Mouse (Mus musculus) gastrocnemius, postnatal 10 days (tissue): ENCODE data around the gene Kdm6b. TPM values are rescaled to one million over a fixed set of nuclear protein-coding genes. Genes with fewer than 3 reads are reported as not detected.
A peak's percentile ranks its signal among the peaks of the same experiment; 100 is the strongest.

Source experiments
- DNase-seq: peaks from one replicate; pipeline ENCODE4 v3.0.0; 2021; ENCODE audit warnings: mixed read lengths
- total RNA-seq, 2 experiments: library from RNA; stranded (reverse); gene quantifications; 2 replicates each; pipeline ENCODE4 v1.2.3; 2021

Kdm6b gene
- total RNA-seq, 2 experiments from 2014 or later: 35.9 to 47.5 TPM

DNA sequence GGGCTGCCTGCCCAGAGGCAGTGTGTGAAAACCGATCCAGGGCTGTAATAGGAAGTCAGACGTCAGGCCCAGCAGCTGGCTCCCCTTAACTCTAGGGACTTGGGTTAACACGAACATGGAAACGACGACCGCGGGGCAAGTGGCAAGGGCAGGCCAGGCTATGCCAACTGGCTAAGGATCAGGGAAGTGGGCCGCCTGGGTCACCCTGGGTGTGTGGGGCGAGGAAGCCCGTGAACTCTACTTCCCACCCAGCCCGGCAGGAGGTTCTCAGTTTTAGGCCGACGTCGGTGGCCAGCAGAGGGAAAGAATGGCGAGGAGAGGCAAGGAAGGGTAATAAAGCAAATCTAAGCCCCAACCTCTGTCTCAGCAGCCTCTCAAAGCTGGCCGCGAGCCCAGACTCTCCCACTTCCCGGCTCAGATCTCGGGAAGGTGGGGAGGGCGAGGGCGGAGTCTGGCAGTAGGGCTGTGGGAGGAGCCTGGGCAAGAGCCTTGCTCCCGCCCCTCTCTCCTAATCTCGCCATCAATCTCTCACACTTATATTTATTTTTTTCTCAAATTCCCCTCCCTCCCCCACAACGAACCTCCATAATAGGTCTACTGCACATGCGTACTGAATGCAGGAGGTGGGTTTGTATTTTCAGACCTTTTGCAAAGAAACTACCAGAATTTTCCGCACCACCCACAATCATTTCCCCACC, 47.2 kb downstream of the Kdm6b start:
- peak; percentile 96 for DNase-seq

DNA sequence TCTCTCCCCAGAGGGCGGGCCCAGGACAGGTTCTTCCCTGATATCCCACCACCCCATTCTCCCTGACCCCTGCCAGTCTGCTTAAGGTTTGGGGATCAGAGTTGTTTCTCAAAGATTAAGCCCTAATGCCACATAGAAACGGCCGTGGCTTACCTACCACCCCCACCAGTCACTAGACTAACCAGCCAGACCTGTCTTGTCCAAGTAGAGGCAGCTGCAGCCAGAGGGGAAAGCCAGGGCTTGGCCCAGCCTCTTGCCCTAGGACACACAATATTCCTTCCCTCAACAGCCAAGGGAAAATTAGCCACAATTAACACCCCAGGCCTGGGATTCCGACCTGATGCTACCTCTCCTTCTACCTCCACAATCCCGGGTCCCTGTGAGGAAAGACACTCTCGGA, 47.8 kb downstream of the Kdm6b start:
- peak; percentile 41 for DNase-seq

DNA sequence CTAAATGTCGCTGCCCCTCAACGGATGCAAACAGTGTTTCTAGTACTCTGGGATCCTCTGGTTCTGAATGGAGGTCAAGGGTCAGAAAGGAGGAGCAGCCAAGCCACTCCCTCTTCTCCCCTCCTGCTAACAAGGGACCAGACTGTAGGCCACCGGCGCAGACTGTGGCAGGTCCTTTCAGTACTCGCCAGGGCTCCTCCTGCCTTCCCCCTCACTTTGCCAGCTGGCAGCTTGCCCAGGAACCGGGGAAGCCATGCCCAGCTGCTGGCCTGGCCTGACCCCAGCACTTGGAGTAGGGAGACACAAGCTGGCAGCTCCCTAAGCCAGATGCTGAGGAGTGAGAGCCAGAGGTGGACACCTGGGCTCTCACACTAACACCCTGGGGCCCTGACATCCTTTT, 48.6 kb downstream of the Kdm6b start:
- peak; percentile 99 for DNase-seq

DNA sequence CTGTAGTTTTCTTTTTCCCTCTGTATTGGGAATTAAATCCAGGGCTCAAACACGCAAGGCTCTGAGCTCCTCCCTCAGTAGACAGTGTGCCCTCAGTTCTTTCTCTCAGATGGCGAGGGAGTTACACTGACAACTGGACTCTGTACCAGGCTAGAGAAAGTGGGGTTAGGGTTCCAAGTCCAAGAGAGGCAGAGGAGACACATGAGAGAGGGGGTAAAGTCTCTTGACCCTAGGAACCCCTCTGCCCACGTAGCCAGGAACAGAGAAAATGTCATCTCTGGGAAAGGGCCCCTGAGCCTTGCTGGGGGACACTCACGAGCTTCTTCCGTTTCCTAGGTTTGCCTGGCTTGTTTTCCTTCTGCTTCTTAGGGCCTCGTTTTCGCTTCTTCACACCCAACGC, 49.1 kb downstream of the Kdm6b start:
- no peak for DNase-seq

- DNase-seq: no peak
These were observed 51.0 kb downstream of the Kdm6b start for GRCm38 (mm10) chr11:69362479-69362878.

DNA sequence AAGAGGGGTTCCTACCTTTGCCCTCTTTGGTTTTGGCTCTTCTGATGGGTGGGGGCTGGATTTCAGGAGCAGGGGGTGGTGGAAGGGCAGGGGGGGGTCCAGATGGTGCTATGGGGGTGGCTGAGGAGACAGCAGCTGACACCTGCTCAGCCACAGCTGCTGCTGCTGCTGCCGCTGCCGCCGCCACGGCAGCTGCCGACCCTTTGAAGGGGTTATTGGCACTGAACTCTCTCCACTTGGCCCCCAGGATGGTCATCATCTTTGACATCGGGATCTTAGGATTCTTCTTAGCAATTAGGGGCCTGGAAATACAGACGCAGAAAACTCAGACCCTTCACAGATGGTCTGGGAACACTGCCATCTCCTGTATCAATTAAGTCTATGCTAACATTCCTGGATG, 51.5 kb downstream of the Kdm6b start:
- no peak for DNase-seq

- no peak for DNase-seq
These were observed 55.8 kb downstream of the Kdm6b start for GRCm38 (mm10) chr11:69357690-69358089.

DNA sequence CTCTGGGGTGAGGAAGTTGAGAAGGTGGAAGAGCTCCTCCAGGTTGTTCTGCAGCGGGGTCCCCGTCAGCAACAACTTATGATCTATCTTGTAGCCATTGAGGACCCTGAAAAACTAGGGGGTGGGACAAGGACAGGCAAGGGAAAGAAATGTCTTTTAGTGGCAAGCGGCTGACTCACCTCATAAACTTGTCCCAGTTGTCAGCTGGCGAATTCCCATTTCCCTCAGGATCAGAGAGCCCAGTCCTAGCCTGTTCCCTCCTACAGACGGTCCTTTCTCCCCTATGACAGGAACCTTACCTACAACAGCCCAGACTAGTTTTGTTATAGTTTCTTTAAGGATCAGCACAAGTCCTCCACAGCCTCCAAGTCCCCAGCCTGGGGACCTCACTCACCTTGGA, 56.9 kb downstream of the Kdm6b start:
- DNase-seq: no peak

Other genes with a start within 250 kb of the Kdm6b start
- gene Alox8, start 215.8 kb downstream of the Kdm6b start, total RNA-seq: under 1 TPM in 1 of 2 experiments, not detected in 1; 0.09 TPM
- not detected for gene Gucy2e, start 176.6 kb downstream of the Kdm6b start, total RNA-seq
- gene Cntrob, start 89.9 kb downstream of the Kdm6b start, total RNA-seq: 1 to 10 TPM; 4.7 to 6.6 TPM
- gene Trappc1, start 89.7 kb downstream of the Kdm6b start, total RNA-seq: 10 to 100 TPM; 55.4 to 55.5 TPM
- gene Kcnab3, start 87.4 kb downstream of the Kdm6b start, total RNA-seq: under 1 TPM; 0.42 to 0.93 TPM
- gene Rnf227, start 73.2 kb downstream of the Kdm6b start, total RNA-seq: 1 to 10 TPM in 1 of 2 experiments, under 1 TPM in 1; 0.85 to 2.1 TPM
- gene Chd3, start 44.3 kb downstream of the Kdm6b start, total RNA-seq: 10 to 100 TPM; 39.0 to 59.5 TPM
- gene Naa38, start 18.2 kb downstream of the Kdm6b start, total RNA-seq: 10 to 100 TPM; 83.8 to 94.5 TPM
- 10 to 100 TPM; 18.8 to 22.3 TPM for gene Cyb5d1, start 18.0 kb downstream of the Kdm6b start, total RNA-seq
- 10 to 100 TPM; 14.0 to 15.7 TPM for gene Tmem88, start 15.4 kb downstream of the Kdm6b start, total RNA-seq
- gene Dnah2, start 135.4 kb upstream of the Kdm6b start, total RNA-seq: 1 to 10 TPM in 1 of 2 experiments, under 1 TPM in 1; 0.07 to 1.1 TPM
- 1 to 10 TPM; 1.6 to 2.3 TPM for gene Efnb3, start 146.5 kb upstream of the Kdm6b start, total RNA-seq
- gene Wrap53, start 166.6 kb upstream of the Kdm6b start, total RNA-seq: 1 to 10 TPM; 4.3 to 5.5 TPM
- 10 to 100 TPM; 30.9 to 41.2 TPM for gene Trp53, start 166.7 kb upstream of the Kdm6b start, total RNA-seq
- 100 to 1,000 TPM; 351 to 394 TPM for gene Atp1b2, start 192.3 kb upstream of the Kdm6b start, total RNA-seq
- gene Shbg, start 204.2 kb upstream of the Kdm6b start, total RNA-seq: under 1 TPM in 1 of 2 experiments, not detected in 1; 0.54 TPM
- gene Sat2, start 208.3 kb upstream of the Kdm6b start, total RNA-seq: 1 to 10 TPM; 5.6 to 5.7 TPM
- gene Fxr2, start 219.3 kb upstream of the Kdm6b start, total RNA-seq: 10 to 100 TPM; 66.3 to 85.0 TPM
- under 1 TPM in 1 of 2 experiments, not detected in 1; 0.32 TPM for gene Sox15, start 241.6 kb upstream of the Kdm6b start, total RNA-seq
- gene Mpdu1, start 249.0 kb upstream of the Kdm6b start, total RNA-seq: 10 to 100 TPM; 21.1 to 21.3 TPM